Mouse (Mus musculus): ENCODE results near the gene Calr. TPM values are rescaled to one million over a fixed set of nuclear protein-coding genes. Genes with fewer than 3 reads are reported as not detected.

Calr gene
- total RNA-seq, 1 experiment from 2014 or later, result 751 TPM

- ATAC-seq (ENCODE audit: extremely low read depth, insufficient number of reproducible peaks, low FRiP score, poor library complexity, severe bottlenecking), result no peak
Measured at GRCm38 (mm10) chr8:84846094-84846721, 526 bp downstream of the Calr start.

GRCm38 (mm10) chr8:84845355-84846093, 1.2 kb downstream of the Calr start:
- ATAC-seq (ENCODE audit: extremely low read depth, insufficient number of reproducible peaks, low FRiP score, poor library complexity, severe bottlenecking), result no peak

DNA sequence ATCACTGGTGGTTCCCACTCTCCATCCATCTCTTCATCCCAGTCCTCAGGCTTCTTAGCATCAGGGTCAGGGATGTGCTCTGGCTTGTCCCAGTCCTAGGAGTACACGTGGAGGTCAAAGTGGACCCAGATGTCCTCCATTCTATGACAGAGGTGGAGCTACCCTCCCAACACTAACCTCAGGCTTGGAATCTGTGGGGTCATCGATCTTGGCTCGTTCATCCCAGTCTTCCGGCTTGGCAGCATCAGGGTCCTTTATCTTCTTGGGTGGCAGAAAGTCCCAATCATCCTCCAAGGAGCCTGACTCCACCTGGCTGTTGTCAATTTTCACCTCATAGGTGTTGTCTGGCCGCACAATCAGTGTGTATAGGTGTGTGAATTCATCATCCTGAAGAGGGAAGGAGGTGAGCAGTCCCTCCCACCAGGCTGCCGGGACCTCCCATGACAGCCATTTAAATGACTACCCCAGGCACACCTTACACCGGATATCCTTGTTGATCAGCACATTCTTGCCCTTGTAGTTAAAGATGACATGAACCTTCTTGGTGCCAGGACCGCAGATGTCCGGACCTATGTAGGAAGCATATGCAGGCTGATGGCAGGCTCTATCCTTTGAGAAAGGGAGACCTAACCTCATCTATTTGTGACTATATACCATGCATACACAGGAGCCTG, 2.2 kb downstream of the Calr start:
- no peak for ATAC-seq (ENCODE audit: extremely low read depth, insufficient number of reproducible peaks, low FRiP score, poor library complexity, severe bottlenecking)

DNA sequence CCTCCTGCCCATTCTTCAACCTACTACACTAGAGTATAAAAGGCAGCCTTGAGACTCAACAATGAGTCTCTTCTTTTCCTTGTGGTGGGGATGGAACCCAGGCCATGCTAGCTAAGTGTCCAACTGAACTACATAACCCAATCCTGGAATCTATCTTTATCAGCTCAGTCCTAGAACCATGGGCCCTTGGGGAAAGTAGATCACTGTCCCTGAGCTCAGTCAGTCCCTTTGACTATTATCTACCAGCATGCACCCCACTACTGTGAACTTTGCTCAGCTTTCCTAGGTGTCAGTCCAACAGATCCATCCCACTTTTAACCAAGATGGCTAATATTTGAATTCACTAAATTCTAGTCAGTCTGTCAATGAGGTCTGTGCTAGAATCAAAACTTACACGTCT, 5.2 kb downstream of the Calr start:
- no peak for ATAC-seq (ENCODE audit: extremely low read depth, insufficient number of reproducible peaks, low FRiP score, poor library complexity, severe bottlenecking)

DNA sequence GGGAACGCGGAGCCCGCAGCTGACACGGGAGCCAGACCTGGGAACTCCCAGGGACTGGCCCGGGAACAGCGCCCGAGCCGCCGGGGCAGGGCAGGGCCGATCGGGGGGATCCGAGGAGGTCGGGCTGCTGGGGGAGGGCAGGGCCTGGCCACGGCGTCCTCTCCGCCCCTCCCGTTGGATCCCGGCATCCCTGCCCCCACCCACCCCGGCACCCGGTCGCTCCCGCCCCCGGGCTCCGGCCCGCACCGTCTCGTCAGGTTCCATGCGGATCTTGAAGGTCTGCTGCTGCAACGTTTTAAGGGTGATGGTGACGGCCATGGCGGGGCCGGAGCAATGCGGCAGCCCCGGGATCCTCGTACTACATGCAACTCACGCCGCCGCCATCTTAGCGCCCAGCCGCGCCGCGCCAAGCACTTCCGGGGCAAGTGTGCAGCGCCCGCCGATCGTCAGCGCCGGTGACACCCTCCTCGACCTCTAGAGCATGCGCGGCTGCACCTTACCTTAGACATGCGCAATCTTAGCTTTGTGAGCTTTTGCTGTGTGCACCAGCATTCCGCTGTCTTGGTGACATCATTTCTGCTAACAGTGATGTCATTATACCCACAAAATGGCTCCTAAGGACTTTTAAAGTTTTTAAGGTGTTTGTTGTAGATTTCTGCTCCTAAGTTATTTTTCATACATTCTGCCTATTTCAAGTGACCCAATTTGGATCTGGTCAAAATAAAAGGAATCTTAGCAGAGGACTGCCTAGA, 6.3 kb downstream of the Calr start, which contains the start of gene Rad23a:
Rad23a (minus strand) TSS at position 418 of the 752 bp plus-strand sequence.
- peak; percentile 95 for ATAC-seq (ENCODE audit: extremely low read depth, insufficient number of reproducible peaks, low FRiP score, poor library complexity, severe bottlenecking)

DNA sequence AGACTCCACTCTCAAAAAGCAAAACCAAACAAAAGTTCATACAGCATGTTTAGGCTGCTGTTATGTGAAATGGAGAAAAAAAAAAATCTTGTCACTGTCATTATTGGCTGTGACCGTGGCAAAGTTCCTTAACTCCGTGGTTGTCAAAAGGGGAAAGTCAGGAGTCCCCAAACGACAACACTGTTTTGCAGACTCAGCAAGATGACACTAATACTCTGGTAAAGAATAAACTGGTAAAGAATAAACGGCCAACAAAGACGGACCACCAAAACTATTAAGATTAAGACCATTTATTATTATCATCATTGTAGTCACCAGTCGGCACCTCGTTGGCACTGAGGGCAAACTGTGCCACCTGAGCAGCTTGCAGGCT, 6.9 kb downstream of the Calr start:
- no peak for ATAC-seq (ENCODE audit: extremely low read depth, insufficient number of reproducible peaks, low FRiP score, poor library complexity, severe bottlenecking)

DNA sequence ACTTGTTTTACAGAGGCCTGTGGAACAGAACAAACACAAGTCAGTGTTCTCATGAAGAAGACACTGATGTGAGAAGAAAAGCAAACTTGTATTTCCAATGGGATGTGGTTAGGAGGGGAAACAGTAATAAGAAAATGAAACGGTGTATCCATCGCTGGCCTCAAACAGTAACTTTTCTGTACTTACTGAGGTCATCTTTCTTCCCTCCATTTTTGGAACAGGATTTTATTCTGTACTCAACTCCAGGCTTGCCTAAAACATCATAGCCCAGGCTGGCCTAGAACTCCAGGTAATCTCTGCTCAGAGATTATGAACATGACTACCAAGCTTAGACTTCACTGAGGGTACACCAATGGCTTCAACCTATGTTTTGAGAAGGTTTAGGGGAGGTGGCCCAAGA, 7.3 kb downstream of the Calr start:
- no peak for ATAC-seq (ENCODE audit: extremely low read depth, insufficient number of reproducible peaks, low FRiP score, poor library complexity, severe bottlenecking)

DNA sequence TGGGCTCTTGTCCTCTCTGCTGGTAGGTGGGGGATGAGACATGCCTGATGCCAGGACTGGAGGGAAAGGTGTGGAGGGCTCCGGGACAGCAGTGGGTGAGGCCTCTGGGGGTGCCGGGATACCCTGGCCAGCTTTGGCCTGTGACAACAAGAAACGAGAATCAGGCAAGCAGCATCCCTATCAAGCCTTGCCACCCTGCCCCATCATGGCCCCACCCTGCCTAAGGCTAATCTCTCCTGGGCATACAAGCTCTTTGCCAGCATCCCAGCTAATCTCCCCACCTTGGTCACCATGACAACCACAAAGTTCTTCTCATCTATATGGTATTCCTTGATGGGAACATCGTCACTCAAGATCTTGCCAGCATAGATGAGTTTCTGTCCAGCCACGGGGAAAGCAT, 8.2 kb downstream of the Calr start:
- no peak for ATAC-seq (ENCODE audit: extremely low read depth, insufficient number of reproducible peaks, low FRiP score, poor library complexity, severe bottlenecking)

GRCm38 (mm10) chr8:84837912-84838470, 8.7 kb downstream of the Calr start:
- no peak for ATAC-seq (ENCODE audit: extremely low read depth, insufficient number of reproducible peaks, low FRiP score, poor library complexity, severe bottlenecking)

GRCm38 (mm10) chr8:84837149-84837911, 9.4 kb downstream of the Calr start:
- no peak for ATAC-seq (ENCODE audit: extremely low read depth, insufficient number of reproducible peaks, low FRiP score, poor library complexity, severe bottlenecking)

DNA sequence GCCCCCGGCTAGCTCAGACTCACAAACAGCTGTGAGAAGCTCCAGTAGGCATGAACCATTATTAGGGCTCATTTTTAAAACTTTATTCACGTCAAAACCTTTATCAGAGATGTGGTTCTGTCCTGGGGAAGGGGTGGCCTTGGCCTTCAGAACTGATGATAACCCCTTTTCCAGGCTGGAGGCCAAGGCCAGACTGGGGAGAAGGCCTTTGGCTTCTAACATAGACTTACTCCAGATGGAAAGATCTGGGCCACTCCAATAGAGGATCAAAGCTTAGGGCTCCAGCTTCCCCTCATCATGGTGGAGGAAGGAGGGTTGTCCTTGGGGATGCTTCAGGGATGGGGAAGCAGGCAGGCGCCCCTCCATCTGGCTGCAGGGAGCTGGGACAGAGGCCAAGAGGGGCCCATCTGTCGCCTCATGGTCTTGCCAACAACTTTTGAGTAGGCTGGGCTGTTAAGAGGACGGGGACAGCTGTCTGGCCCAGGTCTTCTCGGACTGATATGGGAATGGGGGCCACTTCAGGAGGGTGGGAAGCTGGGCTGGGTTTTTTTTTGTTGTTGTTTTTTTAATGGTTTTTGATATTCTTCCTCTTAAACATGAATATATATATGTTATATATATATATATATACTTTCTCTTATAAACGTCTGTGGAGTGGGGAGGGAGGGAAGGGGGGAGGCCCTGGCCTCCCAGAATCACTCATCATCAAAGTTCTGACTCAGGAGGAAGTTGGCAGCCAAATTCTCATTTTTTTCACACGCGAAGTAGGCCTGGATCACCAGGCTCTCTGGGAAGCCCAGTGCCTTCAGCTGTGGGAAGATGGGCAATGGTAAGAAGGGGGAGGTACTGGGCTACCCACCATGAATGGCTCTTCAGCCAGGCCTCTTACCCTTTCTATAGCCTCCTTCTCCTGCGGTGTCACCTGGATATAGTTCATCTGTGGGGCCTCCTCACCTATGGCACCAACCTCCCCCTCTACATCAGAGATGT, 11.6 kb downstream of the Calr start:
- no peak for ATAC-seq (ENCODE audit: extremely low read depth, insufficient number of reproducible peaks, low FRiP score, poor library complexity, severe bottlenecking)

DNA sequence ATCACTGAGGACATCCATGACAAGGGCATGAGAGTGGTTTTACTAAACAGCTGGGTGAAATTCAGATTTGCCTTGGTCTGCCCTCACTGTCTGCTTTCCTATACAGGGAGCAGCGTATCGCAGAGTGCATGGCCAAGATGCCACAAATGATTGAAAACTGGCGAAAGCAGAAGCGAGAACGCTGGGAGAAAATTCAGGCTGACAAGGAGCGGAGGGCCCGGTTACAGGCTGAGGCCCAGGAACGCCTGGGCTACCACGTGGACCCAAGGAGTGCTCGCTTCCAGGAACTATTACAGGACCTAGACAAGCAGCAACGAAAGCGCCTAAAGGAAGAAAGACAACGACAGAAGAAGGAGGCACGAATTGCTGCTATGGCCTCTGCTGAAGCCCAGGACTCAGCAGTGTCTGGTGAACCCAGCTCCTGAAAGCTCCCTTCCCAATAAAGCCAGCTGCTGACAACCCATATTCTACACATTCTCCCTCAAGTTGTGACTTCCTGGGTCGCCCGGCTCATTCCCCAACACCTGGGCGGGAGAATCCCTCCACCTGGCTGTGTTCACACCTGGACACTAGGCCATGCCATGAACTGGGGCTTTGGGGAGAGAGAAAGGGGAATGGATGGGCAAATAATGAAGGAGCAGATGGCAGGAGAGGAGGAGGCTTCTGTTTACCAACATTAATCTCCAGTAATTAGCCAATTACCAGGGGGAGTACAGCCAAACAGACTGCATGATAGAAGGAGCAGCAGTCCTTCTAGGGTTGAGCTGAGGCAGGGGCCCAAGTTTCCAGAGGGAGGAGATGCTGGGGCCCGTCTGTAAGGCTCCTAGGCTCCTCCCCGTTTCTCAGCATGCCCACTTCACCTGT, 12.5 kb downstream of the Calr start:
- ATAC-seq (ENCODE audit: extremely low read depth, insufficient number of reproducible peaks, low FRiP score, poor library complexity, severe bottlenecking), result no peak

DNA sequence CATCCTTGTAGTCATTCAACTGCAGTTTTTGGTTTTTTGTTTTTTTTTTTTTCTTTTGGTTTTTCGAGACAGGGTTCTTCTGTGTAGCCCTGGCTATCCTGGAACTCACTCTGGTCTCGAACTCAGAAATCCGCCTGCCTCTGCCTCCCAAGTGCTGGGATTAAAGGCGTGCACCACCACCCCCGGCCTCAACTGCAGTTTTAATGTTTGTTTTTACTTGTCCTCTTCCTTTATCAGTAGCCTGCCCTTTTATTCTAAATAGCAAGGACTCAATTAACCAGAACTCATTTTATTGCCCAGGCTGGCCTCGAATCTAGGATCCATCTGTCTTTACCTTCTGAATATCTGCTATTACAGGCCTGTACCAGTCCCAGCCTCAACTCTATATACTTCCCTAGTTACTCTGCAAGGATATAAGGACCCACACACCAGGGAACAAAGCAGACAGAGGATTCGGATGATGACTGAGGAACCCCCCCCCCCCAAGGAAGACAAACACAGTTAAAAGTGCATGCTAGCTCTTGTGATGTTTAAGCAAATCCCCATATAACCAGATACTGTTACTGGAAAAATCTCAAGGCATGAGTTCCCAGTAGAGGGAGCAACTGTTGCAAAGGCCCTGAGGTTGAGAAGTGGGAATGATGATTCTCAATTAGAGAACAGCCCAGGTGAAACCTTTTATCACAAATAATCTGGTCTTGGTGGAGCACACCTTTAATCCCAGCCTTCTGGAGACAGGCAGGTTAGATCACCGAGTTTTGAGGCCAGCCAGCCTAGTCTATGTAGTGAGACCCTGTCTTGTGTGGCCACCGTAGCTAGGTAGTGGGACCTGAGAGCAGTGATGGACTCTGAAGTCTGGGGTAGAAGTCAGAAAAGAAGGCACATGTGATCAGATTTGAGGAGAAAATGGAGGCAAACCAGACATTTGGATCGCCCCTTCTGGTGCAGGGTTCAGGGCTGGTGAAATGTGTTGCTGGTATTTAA, 13.7 kb downstream of the Calr start:
- no peak for ATAC-seq (ENCODE audit: extremely low read depth, insufficient number of reproducible peaks, low FRiP score, poor library complexity, severe bottlenecking)

DNA sequence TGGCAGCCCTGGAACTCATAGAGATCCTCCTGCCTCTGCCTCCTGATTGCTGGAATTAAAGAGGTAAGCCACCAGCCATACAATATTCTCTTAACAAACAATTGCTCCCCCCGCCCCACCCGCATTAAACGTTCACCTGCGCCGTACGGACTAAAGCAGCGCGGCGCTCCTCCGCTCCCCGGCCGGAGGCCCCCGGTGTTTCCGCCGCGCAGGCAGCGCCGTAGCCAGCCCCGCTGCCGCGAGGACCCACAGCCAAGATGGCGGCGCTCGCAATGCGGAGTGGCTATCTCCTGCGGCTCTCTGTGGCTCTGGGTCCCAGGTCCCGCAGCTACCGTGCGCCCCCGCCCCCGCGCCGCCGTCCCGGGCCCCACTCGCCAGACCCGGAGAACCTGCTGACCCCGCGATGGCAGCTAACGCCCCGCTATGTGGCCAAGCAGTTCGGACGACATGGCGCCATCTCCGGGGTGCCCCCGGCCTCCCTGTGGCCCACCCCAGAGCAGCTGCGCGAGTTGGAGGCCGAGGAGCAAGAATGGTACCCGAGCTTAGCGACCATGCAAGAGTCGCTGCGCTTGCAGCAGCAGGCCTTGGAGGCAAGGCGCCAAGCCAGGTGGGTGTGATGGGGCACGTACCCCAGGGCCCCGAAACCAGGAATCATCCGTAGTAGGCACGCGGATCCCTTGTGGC, 14.6 kb downstream of the Calr start:
- ATAC-seq (ENCODE audit: extremely low read depth, insufficient number of reproducible peaks, low FRiP score, poor library complexity, severe bottlenecking), result peak; percentile 68

DNA sequence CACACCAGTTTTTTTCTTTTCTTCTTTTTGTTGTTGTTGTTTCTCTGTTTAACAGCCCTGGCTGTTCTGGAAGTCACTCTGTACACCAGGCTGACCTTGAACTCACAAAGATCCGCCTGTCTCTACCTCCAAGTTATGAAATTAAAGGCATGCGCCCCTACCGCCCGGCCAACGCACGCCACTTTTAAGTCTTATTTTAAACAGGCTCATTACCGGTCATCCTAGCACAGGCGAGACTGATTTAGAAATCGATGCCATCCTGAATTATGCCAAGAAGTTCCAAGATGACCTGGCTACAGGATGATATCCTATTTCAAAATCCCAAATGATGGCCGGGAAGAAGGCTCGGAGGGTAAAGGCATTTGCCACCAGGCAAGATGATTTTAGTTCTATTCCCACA, 15.2 kb downstream of the Calr start, which contains the start of gene Gadd45gip1:
Gadd45gip1 (plus strand) TSS at position 33 of the 400 bp plus-strand sequence.
- peak; percentile 76 for ATAC-seq (ENCODE audit: extremely low read depth, insufficient number of reproducible peaks, low FRiP score, poor library complexity, severe bottlenecking)

Measured in neutrophil, adult 5-6 weeks (primary cell).